Mouse (Mus musculus) B cell, adult 62 days (primary cell): Measurements from ENCODE around the gene Zfpl1. TPM values are rescaled to one million over a fixed set of nuclear protein-coding genes. Genes with fewer than 3 reads are reported as not detected.

Experiments used
- total RNA-seq: library from RNA; stranded (reverse); gene quantifications from 4 replicates; pipeline ENCODE4 v1.2.4, GENCODE M21; 2023

Zfpl1 gene
- 50.9 to 56.9 TPM (median 54.3 TPM) in 4 replicates for total RNA-seq

DNA sequence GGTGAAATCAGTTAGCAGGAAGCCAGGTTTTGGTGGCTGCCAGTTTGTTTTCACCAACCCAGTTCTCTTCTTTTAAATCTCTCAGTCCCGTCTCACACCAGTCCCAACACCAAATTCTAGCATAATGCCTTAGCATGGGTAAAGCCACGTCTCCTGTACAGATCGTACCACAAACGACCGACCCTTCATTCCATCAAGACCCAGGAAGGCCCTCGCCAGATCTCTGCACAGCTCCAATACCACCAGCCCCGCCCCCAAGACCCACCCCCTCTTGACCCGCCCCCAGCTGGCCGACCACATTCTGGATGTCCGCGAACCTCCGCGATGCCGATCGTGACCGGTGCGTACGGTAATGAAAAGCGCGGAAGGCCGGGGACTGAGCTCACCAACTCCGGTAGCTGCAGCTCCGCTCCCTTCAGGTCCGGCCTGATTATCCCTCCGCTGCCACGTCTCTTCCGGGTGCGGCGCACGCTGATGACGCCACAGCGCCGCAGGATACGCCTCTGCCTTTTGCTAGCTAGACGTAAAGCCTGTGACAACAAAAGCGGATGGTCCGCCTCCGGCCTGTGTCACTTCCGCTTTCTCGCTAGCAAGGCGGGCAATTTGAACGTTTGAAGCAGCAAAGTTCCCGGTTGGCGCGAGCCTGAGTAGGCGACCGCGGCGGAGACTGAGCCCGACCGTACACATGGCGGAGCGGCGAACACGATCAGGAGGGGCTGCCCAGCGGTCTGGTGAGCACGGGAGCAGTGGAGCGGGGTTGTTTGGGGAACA, at the start of gene Zfpl1, which contains the start of gene Cdca5:
Zfpl1 (minus strand) TSS at position 479 of the 771 bp plus-strand sequence.
Cdca5 (plus strand) TSS at position 506 of the 771 bp plus-strand sequence.

DNA sequence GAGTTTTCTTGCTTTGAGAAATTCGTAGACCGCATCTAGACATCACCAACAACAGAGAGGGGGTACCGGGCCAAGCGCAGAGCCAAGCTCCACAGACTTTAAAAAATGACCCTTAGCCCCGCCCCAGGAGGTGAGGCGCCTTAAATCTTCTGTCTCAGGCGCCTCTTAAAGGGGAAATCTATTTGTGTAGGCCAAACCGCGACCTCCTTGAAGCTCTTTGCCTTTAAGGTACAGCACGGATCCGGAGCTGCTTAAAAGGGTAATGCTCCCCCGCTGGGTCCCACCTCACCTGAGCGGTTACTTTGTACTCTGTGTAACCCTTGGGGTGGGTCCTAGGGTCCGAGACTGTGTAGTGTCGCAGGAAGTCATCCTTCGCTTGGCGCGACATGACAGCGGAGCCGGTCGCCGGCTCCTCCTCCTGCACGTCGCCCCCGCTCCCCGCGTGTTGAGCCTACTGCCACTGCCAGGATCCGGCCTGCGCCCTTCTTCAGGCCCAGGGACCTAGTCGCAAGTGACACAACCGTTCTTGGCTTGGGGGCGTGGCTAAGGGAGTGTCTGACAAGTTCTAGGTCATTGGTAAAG, 43.1 kb upstream of the Zfpl1 start, which contains the start of gene Snx15:
Snx15 (minus strand) TSS at position 545 of the 582 bp plus-strand sequence.

DNA sequence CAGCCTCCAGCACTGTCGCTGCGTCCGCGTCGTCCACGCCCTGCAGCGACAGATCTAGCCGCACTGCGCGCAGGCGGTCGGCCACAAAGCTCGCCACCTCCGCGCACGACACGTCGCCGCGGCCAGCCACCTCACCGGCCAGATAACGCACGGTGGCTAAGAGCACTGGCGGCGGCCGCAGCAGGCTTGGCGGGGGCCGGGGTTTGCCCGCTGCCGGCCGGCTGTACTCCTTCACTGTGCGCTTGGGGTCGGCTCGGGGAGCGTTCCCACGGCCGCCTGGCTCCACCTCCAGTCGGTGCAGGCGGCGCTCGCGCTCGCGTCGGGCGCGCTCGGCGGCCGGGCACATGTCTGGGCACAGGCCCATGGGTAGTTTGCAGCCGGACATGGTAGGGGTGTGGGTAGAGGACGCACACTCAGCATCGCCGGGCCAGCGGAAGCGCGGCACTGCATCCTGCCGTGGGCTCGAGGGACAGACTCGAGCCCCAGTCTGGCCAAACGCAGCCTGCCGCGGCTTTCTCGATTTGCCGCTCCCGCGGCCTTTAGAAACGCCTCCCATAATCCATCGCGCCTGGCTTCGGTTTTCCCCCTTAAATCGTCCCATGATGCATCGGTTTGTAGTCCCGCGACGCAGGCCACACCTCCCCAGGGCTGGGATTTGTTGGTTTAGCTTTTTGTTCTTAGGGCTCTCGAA, 33.4 kb upstream of the Zfpl1 start, which contains the start of gene Sac3d1:
Sac3d1 (minus strand) TSS at position 665 of the 691 bp plus-strand sequence.

DNA sequence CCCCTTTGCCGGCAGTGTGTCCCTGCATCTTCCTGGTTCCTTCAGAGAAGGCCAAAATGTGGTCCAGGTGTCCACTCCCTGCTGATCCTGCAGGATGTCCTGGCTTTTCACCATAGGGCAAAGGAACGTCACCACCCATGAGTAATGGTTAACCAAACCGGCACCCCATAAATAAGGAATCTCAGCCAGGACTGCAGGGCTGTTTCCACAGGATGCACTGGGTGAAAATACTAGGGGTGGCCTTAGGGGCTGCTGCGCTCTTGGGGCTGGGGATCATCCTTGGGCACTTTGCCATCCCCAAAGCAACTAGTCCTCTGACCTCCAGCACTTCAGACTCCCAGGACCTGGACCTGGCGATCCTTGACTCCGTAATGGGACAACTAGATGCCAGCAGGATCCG, 20.8 kb upstream of the Zfpl1 start, which contains the start of gene Naaladl1:
Naaladl1 (plus strand) TSS at position 197 of the 400 bp plus-strand sequence.

DNA sequence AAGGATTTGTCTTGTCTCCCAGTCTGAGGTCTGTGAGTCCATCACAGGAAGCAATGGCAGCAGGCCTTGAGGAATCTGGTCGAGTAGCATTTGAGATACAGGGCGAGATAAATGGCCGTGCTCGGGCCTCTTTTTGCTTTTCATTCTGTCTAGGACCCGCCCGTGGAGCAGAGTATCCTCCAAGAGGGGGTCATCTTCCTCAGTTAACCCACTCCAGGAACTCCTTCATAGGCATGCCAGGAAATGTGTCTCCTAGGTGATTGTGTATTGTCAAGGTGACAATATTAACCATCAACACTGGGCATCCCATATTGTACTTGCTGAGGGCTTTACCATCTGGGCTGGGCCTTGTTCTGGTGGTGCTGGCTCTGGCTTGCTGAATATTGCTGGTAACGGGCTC, 9.4 kb upstream of the Zfpl1 start, which contains the start of gene AC131692.1:
AC131692.1 (plus strand) TSS at position 301 of the 400 bp plus-strand sequence.

DNA sequence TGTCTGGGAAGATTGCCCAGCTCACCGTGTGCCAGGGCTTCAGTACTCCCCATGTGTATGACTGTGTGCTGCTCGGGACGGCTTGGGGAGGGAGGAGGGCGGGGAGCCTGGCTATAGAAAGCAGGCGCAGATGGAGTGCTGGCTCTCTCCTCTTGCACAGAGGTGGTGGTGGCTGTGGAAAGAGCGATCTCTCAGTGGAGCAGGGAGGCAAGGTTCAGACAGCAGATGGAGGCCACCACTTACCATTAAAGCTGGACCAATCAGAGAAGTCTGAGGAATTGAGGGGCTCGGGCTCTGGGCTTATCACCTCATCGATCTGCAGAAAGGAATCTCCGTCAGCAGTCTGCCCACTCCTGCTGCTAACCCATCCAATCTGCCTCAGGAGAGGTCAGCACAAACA, 2.6 kb downstream of the Zfpl1 start, which contains the start of gene Gm28374:
Gm28374 (minus strand) TSS at position 101 of the 400 bp plus-strand sequence.

DNA sequence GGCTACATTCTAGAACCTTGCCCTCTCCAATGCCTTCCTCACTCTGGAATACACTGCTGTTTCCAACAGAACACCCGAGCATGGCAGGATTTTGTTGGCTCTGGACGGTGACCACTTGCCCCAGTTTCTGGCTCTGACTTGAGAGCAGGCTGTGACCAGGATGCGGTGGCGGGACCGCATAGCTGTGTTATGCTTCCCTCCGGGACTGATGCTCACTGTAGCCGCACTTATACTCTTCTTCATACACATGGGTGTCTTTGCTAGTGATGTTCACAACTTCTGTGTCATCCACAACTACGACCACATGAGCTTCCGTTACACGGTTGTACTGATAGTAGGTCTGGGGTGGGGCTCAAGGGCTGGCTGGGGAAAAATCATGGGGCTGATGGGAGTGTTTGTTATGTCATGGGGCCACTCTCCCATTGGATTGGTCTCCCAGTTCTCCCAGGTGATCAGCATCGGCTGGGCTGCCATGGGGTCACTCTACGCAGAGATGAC, 4.7 kb downstream of the Zfpl1 start, which contains the start of gene Tmem262:
Tmem262 (plus strand) TSS at position 51 of the 498 bp plus-strand sequence.

DNA sequence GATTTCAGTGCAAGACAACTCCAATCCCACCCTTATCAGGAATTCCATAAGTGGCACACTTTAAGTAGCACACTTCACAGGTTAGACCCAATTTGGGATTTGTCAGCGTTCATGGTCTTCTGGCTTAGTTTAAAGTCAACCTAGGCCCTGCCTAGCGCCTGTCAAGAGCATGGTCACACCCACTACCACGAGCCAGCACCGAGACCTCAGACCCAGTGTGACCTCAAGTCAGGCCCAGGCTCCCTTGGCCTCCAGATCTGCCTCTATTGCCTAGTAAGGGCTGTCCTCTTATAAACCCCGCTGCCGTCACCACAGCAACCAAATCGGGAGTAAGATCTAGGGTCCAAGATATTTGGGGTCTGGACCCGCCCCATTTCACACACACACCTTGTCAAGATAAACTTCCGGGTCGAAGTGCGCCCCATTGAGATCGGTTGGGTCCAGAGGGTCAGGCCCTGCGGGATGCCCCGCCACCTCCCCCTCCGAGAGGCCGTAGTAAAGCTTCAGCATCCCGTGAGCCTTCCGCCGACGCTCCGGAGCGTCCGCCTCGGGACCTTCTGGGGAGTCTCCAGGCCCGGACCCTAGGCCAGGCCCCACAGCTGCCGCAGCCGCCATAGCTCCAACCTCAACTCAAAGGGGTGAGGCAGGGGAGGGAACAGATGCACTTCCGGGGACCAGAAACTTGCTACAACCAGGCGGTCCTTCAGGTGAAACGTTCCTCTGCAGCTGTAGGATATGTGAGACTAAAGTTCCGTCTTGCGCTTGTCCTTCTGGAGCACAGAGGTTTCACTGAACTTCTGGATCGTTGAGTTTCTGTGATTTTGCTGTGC, 8.0 kb downstream of the Zfpl1 start, which contains the start of gene Vps51:
Vps51 (minus strand) TSS at position 668 of the 830 bp plus-strand sequence.

DNA sequence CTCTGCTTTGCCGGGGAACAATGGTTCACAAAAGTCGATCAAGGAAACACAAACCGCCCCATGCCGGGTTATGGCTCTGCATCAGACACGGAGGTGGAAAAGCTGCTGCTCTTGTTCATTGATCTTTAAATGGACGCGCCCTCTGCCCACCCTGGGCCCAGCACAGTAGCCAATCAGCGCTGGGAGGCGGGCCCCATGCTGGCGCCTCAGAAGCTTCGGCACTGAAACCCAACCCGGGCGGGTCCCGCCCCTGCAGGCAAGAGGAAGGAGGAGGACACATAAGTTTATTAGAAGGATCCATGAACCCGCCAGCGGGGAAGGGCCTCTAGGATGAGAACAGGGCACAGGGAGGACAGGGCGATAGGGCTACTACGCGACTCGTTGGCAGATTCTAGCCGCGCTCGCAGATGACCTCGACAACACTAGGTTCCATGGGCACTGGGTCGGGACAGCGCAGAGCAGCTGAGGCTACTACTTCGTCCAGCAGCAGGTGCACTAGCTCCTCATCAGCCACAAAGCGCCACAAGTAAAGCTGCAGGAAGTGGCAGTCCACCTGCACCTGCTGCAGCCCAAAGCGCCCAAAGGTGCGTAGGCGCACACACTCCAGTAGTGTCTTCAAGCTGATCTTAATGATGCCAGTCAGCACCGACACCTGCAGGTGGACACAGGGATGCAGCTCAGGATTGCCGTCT, 16.9 kb downstream of the Zfpl1 start, which contains the start of gene Tm7sf2:
Tm7sf2 (minus strand) TSS at position 650 of the 692 bp plus-strand sequence.

DNA sequence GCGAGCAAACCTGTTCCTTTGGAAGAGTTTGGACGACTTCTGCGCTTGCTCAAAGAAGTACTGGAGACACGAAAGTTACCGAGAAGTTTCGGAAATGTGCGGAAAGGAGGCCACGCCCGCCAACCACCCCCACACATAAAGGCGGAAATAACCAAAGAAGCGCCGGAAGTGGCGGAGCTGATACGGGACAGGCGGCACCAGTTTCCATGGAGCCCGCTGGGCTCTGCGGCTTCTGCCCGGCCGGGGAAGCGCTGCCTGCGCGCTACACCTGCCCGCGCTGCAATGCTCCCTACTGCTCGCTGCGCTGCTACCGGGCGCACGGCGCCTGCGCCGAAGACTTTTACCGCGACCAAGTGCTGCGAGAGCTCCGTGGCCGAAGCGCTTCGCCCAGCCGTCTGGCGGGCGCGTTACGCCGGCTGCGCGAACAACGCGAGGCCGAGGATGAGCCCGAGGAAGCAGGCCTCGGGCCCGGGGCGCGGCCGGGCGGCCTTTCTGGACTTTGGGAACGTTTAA, 23.7 kb downstream of the Zfpl1 start, which contains the start of gene Znhit2:
Znhit2 (plus strand) TSS at position 172 of the 513 bp plus-strand sequence.

DNA sequence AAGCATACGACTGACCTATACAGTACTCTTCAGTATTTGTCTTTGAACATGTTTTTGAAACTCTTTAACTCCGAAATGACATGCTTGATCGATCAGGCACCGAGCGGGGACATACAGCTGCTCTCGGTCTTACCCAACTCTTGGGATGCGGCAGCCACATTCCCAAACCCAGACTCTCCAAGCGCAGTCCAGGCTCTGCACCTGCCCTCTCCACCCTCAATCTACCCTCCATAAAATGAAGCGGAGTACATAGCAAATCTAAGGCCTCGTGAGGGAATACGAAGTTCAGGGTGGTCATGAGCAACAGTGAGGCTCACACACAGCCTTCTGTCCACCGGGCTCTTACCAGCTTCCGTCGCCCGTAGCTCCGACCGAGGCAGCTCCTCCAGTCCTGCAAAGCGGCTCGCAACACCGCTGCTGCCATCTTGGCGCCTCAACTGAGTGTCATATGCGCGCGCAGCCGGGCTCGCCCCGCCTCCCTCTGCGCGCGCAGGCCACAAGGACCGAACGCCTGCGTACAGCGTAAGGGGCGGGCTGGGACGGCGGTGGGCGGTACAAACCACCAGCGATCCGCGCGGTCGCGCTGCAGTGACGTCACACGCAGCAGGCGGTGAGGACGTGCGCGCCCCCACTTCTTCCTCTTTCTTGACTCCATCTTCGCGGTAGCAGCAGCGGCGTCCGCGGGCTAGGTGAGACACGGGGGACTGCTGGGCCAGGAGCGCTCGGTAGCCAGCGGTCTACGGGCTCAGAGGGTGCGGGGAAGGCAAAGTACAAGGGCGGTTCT, 27.3 kb downstream of the Zfpl1 start, which contains the start of the genes Mrpl49 and Fau:
Mrpl49 (minus strand) TSS at position 473 of the 784 bp plus-strand sequence.
Fau (plus strand) TSS at position 532 of the 784 bp plus-strand sequence.

DNA sequence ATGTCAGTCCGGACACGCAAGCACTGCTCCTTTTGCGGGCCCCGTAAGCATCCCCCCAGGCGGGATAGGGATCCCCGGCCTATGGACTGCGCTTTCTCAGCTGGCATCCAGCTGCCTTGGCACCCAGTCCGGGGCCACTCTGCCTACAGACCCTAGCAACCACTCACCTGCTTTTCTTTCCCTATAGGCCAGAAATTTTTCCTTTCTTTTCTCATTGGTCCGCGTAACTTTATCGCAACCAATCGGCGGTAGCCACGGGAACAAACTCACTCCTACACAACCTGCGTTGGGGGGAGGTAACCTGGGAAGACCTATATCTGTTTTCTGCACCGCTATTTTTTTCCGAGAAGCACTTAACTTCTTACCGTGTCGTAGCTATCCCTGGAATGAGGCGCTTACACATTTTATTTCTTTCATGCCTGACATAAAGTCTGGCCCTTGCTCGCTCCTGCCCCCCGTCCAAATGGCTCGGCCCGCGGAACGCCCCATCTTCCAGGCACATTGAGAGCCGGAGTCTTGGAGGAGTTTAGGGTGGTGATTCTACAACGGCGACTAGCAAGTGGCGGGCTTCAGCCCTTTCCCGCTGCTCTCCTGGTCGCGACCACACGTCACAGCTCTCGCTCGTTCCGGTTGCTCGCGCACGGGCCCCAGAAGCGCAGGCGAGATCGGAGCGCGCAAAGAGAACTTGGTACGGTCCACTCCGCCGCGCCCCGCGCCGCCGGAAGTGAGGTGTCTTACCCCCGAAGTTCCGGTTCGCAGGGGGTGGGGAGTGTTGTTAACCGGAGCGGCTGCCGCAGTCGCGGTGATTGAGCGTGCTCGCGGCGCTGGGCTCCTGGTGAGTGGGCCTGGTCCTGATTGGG, 38.2 kb downstream of the Zfpl1 start, which contains the start of gene Syvn1:
Syvn1 (plus strand) TSS at position 283 of the 860 bp plus-strand sequence.

Other genes starting within 250 kb of the Zfpl1 start
- gene Frmd8, start 209.7 kb downstream of the Zfpl1 start, total RNA-seq, result 33.0 to 43.6 TPM (median 39.5 TPM) in 4 replicates
- 17.1 to 24.8 TPM (median 22.9 TPM) in 4 replicates for gene Slc25a45, start 207.1 kb downstream of the Zfpl1 start, total RNA-seq
- gene Tigd3, start 190.8 kb downstream of the Zfpl1 start, total RNA-seq, result 1.8 to 2.4 TPM (median 2.4 TPM) in 4 replicates
- gene Dpf2, start 171.9 kb downstream of the Zfpl1 start, total RNA-seq, result 146 to 167 TPM (median 148 TPM) in 4 replicates
- gene Cdc42ep2, start 160.1 kb downstream of the Zfpl1 start, total RNA-seq, result 0.15 to 0.43 TPM (median 0.15 TPM) in 3 of 4 replicates, not detected in the other
- 70.0 to 82.8 TPM (median 72.2 TPM) in 4 replicates for gene Pola2, start 120.8 kb downstream of the Zfpl1 start, total RNA-seq
- gene Slc22a20, start 98.8 kb downstream of the Zfpl1 start, total RNA-seq, result not detected in 4 replicates
- gene Capn1, start 69.1 kb downstream of the Zfpl1 start, total RNA-seq, result 72.1 to 103 TPM (median 80.6 TPM) in 4 replicates
- gene Syvn1, start 38.4 kb downstream of the Zfpl1 start, total RNA-seq, result 154 to 181 TPM (median 166 TPM) in 4 replicates
- gene Mrpl49, start 27.2 kb downstream of the Zfpl1 start, total RNA-seq, result 15.2 to 17.2 TPM (median 15.8 TPM) in 4 replicates
- gene Fau, start 27.1 kb downstream of the Zfpl1 start, total RNA-seq, result 3,352 to 3,577 TPM (median 3,439 TPM) in 4 replicates
- gene Znhit2, start 23.8 kb downstream of the Zfpl1 start, total RNA-seq, result 10.8 to 13.2 TPM (median 12.5 TPM) in 4 replicates
- gene Tm7sf2, start 16.6 kb downstream of the Zfpl1 start, total RNA-seq, result 9.1 to 13.6 TPM (median 10.5 TPM) in 4 replicates
- 94.8 to 109 TPM (median 102 TPM) in 4 replicates for gene Vps51, start 7.7 kb downstream of the Zfpl1 start, total RNA-seq
- not detected in 4 replicates for gene Tmem262, start 4.9 kb downstream of the Zfpl1 start, total RNA-seq
- not detected in 4 replicates for gene Gm28374, start 2.7 kb downstream of the Zfpl1 start, total RNA-seq
- 1.4 to 2.8 TPM (median 1.8 TPM) in 4 replicates for gene Cdca5, start within 50 bp of the Zfpl1 start, total RNA-seq
- 0.81 TPM in 1 of 4 replicates, not detected in the others for gene AC131692.1, start 9.5 kb upstream of the Zfpl1 start, total RNA-seq
- gene Naaladl1, start 20.8 kb upstream of the Zfpl1 start, total RNA-seq, result not detected in 4 replicates
- 6.4 to 8.9 TPM (median 8.8 TPM) in 4 replicates for gene Sac3d1, start 33.7 kb upstream of the Zfpl1 start, total RNA-seq
- 31.0 to 37.8 TPM (median 33.7 TPM) in 4 replicates for gene Snx15, start 43.3 kb upstream of the Zfpl1 start, total RNA-seq
- not detected in 4 replicates for gene Batf2, start 56.0 kb upstream of the Zfpl1 start, total RNA-seq
- gene Arl2, start 56.6 kb upstream of the Zfpl1 start, total RNA-seq, result 27.2 to 31.2 TPM (median 29.9 TPM) in 4 replicates
- gene Majin, start 99.4 kb upstream of the Zfpl1 start, total RNA-seq, result not detected in 4 replicates
- gene Gpha2, start 141.4 kb upstream of the Zfpl1 start, total RNA-seq, result not detected in 4 replicates
- 24.9 to 26.1 TPM (median 25.8 TPM) in 4 replicates for gene Ppp2r5b, start 150.9 kb upstream of the Zfpl1 start, total RNA-seq
- 179 to 210 TPM (median 199 TPM) in 4 replicates for gene Atg2a, start 156.7 kb upstream of the Zfpl1 start, total RNA-seq
- gene Ehd1, start 191.8 kb upstream of the Zfpl1 start, total RNA-seq, result 271 to 293 TPM (median 280 TPM) in 4 replicates
- gene Cdc42bpg, start 221.5 kb upstream of the Zfpl1 start, total RNA-seq, result 13.0 to 21.1 TPM (median 19.9 TPM) in 4 replicates